Mouse (Mus musculus): ENCODE data around the gene Eepd1.

Eepd1 gene

DNA sequence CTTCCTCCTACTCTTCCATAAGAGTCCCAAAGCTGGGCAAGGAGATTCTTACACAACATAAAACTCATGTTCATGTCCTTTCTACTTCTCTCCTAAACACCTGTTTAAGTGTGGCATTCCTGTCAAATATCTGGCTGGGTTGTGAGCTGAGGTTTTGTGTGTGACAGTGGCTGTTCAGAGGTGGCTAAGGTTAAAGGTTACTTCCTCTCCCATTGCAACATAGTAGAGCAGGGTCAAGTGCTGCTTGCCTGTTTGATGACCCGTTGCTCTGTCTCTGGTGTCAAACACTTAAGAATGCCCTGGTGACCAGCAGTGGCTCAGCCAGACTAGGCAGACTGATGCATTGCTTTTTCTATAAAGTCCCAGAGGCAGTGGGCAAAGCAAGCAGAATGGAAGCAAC is 104.3 kb downstream of the Eepd1 start:
- DNase-seq, result no peak

DNA sequence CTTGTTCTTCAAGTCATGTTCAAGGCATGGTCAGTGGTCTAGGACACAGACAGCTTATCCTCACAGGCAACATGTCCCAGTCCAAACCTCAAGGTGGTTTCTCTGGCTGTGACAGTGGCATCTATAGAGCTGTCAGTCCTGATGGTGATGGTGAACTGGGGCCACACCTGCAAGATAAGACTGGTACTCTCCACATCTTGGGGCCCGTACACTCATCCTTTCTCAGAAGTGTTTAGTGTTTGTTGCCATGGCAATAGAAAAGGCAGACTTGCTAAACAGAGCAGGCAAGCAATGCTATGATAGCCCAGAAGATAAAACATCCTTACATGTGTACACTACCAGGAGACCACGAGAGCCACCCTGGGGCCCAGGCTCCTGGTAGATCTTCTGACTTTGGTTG is 107.2 kb downstream of the Eepd1 start:
- no peak for DNase-seq

DNA sequence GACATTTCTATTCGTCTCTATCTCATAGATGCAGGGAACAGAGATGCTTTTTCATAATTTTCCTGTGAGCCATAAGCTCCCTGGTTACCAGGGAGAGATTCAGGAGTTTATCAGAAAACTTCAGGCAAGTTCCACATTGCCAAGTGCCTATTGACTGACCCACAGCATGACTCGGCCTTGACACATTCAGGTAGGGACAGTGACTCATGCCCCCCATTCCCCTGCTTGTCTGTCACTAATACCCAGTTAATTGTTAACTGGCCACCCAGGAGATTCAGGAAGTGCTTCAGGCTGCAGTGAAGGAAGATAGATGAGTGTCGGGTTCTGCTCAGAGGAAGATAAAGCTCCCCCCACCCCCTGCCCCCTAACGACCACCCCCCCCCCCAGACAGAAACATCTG is 109.4 kb downstream of the Eepd1 start:
- DNase-seq, result no peak

DNA sequence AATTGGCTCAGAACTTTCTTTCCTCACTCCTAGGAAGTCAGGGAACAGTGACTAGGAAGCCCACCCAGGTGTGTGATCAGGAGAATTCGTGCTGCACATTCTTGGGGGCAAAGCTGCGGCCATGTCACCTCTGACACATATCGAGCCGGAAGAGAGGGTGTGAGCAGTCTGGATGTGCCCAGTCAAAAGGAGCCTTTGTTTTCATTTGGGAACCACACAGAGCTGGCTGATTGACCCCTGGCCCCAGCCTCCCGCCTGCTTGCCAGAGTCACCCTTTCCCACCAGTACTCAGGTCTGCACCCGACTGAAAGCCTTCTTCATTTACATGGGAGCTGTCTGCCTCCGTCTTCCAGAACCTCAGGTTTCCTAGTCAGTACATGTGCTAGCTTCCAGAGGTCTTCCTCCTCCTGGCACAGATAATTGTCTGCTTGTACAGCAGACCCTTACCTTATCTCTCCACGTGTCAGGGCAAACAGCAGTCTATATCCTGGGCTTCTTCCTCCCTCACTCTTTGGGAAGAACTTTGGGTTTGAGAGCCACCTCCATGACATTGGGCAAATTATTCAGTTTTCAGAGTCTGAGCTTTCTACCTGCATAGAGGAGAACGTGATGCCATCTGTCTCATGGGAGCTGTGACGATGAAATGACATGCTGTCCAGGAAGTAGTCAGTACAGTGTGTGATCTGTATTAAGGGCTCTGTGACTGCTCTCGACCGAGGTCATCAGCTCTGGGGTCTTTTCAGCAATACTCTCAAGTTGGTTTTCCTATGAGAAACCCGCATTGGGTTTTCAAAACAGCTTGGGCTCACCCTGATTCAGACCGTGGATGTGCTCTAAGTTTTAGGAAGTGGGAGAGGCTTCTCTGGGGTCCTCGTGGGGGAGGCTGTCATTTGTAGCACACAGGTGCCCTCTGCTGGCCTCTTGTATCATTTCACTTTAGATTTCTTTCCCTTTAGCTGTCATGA is 110.3 kb downstream of the Eepd1 start:
- DNase-seq, result peak in 1 of 2 experiments; percentile 57

DNA sequence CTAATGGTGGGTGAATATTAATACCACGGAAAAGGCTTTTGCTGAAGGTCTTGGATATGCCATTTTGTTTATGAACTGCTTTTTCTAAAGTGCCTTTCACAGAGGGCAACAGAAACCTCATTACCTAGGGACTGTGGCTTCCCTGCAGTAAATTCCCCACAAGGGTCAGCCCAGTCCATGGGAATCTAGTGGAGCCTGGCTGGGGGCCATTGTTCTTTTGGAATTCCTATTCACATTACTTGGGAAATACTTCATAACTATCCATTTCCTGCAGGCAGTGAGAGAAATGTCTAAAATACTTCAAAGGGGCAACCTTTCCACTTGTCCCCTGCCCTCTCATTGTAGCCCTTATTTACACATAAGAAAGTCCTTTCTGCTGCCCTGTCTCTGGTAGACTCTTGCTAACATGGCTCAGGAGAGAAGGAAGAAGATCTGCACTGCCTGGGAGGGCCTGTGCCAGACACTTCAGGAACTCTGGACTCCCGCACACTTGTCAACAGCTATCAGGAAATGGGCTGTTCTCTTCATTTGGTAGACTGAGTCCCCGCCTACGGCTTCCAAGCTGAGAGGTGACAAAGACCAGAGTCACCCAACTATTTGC is 111.1 kb downstream of the Eepd1 start:
- DNase-seq, result peak; percentile 72 to 74

DNA sequence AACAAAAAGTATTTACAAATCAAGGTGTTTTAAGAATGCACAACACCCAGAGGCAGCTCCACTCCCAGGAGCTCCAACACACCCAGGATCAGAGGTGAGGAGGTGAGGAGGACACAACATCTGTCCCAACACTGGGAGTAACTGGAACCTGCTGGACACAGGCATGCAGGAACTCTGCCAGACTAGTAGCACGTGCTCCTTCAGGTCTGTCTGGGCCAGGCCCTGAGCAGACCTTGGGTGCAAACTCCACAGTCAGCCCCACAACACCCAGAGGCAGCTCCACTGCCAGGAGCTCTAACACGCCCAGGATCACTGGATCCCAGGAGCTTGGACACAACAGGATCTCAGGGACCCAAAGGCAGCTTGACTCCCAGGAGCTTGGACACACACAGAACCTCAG is 143.4 kb downstream of the Eepd1 start:
- DNase-seq, result peak; percentile 7 to 54

DNA sequence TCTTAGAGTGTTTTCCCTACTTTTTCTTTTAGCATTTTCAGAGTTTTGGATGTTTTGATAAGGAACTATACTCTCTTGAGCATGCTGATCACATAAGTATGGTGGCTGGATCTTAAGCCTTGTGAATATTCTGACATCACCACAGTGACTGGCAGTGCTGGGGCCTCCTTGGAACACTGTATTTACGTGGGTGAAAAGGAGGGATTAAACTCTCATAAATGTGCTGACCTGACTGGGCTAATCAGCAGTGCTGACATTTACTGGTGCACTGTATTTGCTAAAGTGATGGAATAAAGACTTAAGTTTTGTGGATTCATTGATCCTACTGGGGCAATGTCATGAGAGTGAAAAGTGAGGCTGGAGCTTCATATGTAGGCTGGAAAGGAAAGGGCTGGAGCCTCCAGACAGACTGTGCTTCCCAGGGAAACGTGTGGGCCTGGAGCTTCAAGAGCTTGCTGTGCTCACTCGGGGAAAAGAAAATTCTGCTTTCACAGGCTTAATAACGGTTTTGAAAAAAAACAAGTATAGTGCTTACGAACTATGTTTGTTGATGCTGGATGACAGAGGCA is 148.3 kb downstream of the Eepd1 start:
- no peak for DNase-seq

All from kidney, postnatal 25 days (tissue).